Mouse (Mus musculus) hindbrain, embryonic 12.5 days (tissue): ENCODE data around the gene Fzd2. TPM values are rescaled to one million over a fixed set of nuclear protein-coding genes. Genes with fewer than 3 reads are reported as not detected.

ENCODE experiments used
- ATAC-seq: fragments of 200-750 bp; cut with Nextera tagmentation; 2 replicates; pipeline ENCODE4 v1.8.0; 2017; ENCODE audit warnings: moderate TSS enrichment; ENCODE audit not compliant: low FRiP score
- H3K27ac ChIP-seq: fragments of 300-500 bp; sonication (generic); 2 replicates; pipeline ENCODE4 v1.5.1; 2016; ENCODE audit warnings: mild to moderate bottlenecking
- H3K27me3 ChIP-seq: fragments of 300-500 bp; sonication (generic); 2 replicates; pipeline ENCODE4 v1.6.1; 2016; ENCODE audit warnings: mild to moderate bottlenecking
- H3K36me3 ChIP-seq: fragments of 300-500 bp; sonication (generic); 2 replicates; pipeline ENCODE4 v1.6.1; 2016; ENCODE audit warnings: mild to moderate bottlenecking
- H3K4me1 ChIP-seq: fragments of 300-500 bp; sonication (generic); 2 replicates; pipeline ENCODE4 v1.6.1; 2016
- H3K4me2 ChIP-seq: fragments of 300-500 bp; sonication (generic); replicated peaks from 2 replicates; pipeline ENCODE4 v1.6.1; 2016; ENCODE audit warnings: mild to moderate bottlenecking
- H3K4me3 ChIP-seq: fragments of 300-500 bp; sonication (generic); 2 replicates; pipeline ENCODE4 v1.5.1; 2016; ENCODE audit warnings: mild to moderate bottlenecking
- H3K9ac ChIP-seq: fragments of 300-500 bp; sonication (generic); 2 replicates; pipeline ENCODE4 v1.6.1; 2016; ENCODE audit warnings: mild to moderate bottlenecking, moderate library complexity
- H3K9me3 ChIP-seq: fragments of 300-500 bp; sonication (generic); replicated peaks from 2 replicates; pipeline ENCODE4 v1.6.1; 2016; ENCODE audit warnings: mild to moderate bottlenecking
- WGBS: fragments of 180-500 bp; shearing (Covaris S2); methylation state at CpG from one replicate; pipeline ENCODE4 v1.1.7; 2016; 5-methylcytosine and 5-hydroxymethylcytosine counted together
- polyA plus RNA-seq: library from polyadenylated mRNA; unstranded; fragments of >200 nt; fragmentation: Nextera tagmentation; extraction: Ambion mirVana; gene quantifications from 2 replicates; pipeline ENCODE4 v1.2.1, GENCODE M21; 2016

Fzd2 gene
- polyA plus RNA-seq, 1 experiment from 2014 or later: 39.9 TPM

DNA sequence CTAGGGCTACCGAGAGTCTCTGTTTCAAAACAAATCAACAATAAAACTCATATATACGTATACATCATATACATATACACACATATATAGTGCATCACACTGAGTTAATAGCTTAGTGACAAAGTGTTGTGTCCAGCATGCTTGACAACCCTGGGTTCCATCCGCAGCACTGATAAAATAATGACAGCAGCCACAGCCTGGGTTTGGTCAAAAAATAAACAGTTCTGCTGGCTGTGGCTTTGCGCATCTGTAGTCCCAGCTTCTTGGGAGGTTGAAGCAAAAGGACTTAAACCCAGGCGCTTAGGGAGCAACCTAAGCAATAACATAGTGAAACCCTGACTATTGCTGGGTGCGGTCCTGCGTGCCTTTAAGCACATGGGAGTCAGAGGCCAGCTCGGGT lies 25.2 kb downstream of the Fzd2 start:
- Histone ChIP-seq H3K27me3 (peaks cover 6% of the 10 kb centered on the region; the same call in 1 of the 2 replicates), H3K4me1 (peaks cover 40% of the 10 kb centered on the region), H3K36me3 (no peaks in the 10 kb centered on the region), H3K9ac (no peak overlapping the region), H3K4me2 (no peak overlapping the region), H3K27ac (no peak overlapping the region), H3K9me3 (no peaks in the 10 kb centered on the region), H3K4me3 (no peak overlapping the region)
- 73% methylated on average over 8 of the region's 8 CpGs for WGBS
- no peak for ATAC-seq

- H3K9ac ChIP-seq: no peak overlapping the region
- no peaks in the 10 kb centered on the region for H3K36me3 ChIP-seq
- H3K27me3 ChIP-seq: peaks cover 4% of the 10 kb centered on the region; the same call in 1 of the 2 replicates
- H3K9me3 ChIP-seq: no peaks in the 10 kb centered on the region
- H3K4me1 ChIP-seq: peaks cover 28% of the 10 kb centered on the region
- peak overlapping the region; percentile 48 for H3K27ac ChIP-seq
- no peak for ATAC-seq
- H3K4me3 ChIP-seq: no peak overlapping the region
- WGBS: 4% methylated on average over 7 of the region's 7 CpGs
- H3K4me2 ChIP-seq: no peak overlapping the region
Observed at GRCm38 (mm10) chr11:102630731-102631130, 26.5 kb downstream of the Fzd2 start.

- WGBS: 23% methylated on average over 5 of the region's 5 CpGs
- peaks cover 28% of the 10 kb centered on the region for H3K4me1 ChIP-seq
- peaks cover 4% of the 10 kb centered on the region; the same call in 1 of the 2 replicates for H3K27me3 ChIP-seq
- no peaks in the 10 kb centered on the region for H3K9me3 ChIP-seq
- H3K36me3 ChIP-seq: no peaks in the 10 kb centered on the region
- H3K27ac ChIP-seq: peak overlapping the region; percentile 48
- H3K4me3 ChIP-seq: no peak overlapping the region
- ATAC-seq: no peak
- H3K9ac ChIP-seq: no peak overlapping the region
- 0 out of 2 replicates have a peak overlapping the region, but pooled peaks have one; percentile 0 for H3K4me2 ChIP-seq
Observed at GRCm38 (mm10) chr11:102631203-102631602, 27.0 kb downstream of the Fzd2 start.

DNA sequence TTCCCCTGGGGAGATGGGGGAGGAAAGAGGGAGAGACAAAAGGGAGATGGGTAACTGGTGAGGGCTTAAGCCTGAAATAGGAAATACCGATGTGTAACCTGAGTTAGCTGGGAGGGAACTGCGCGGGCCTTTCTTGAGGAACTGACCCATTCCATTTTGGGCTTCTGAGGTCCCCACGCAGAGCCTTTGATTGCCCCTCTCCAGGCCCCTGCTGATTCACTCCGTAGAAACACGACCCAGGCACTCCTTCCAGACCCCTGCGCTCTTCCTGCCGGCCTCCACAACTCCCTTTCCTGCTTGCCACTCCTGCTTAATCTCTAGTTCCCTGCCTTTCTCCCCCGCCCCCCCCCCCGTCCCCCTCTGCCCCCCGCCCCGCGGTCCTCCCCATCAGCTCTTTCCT lies 28.5 kb downstream of the Fzd2 start:
- Histone ChIP-seq H3K4me3 (no peak overlapping the region), H3K9me3 (no peaks in the 10 kb centered on the region), H3K4me1 (peaks cover 31% of the 10 kb centered on the region), H3K27me3 (peaks cover 4% of the 10 kb centered on the region; the same call in 1 of the 2 replicates), H3K4me2 (peak overlapping the region; percentile 38), H3K36me3 (no peaks in the 10 kb centered on the region), H3K9ac (no peak overlapping the region), H3K27ac (peak overlapping the region; percentile 40)
- WGBS: 8% methylated on average over 8 of the region's 13 CpGs
- no peak for ATAC-seq

DNA sequence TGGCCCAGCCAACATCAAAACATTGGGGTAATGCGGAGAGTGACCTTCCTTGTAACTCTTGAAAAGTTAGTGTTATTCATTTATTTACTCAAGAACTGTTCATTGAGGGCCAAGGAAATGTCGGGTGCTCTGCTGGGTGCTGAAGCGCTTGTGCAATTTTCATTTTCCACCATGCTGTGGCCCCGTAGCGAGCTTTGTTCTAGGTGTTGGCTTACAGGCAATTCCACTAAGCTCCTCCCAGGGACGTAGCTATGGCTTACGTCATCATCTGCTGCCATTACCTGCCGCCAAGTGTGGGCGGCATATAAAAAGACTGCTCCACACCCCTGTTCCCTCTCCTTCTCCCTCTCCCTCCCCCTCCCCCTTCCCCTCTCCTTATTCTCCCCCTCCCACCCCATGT lies 29.2 kb downstream of the Fzd2 start:
- Histone ChIP-seq H3K4me3 (peak overlapping the region; percentile 13; the same call in 1 of the 2 replicates), H3K9ac (no peak overlapping the region), H3K4me2 (peak overlapping the region; percentile 38), H3K36me3 (no peaks in the 10 kb centered on the region), H3K9me3 (no peaks in the 10 kb centered on the region), H3K27me3 (peaks cover 4% of the 10 kb centered on the region; the same call in 1 of the 2 replicates), H3K27ac (peak overlapping the region; percentile 40; the same call in 1 of the 2 replicates), H3K4me1 (peaks cover 34% of the 10 kb centered on the region)
- ATAC-seq: no peak
- WGBS: 36% methylated on average over 9 of the region's 9 CpGs

DNA sequence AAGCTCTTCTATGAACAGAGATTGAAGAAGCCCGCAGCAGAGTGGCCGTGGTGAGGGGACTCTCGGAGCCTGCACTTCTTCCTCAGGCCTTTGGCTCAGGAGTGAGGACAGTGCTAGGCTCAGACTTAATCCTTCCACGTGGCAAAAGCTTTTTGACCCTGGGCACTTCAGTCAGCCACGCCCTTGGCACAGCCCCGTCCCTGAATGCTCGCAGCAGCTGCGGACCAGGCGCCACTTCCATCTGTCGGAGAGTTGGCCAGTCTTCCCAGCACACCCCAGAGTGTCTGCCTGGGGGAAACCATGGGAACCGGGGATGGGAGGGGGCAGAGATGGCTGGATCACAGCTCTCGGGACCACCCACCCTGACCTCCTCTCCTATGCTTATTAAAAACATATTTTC lies 32.7 kb downstream of the Fzd2 start:
- Histone ChIP-seq H3K27me3 (peaks cover 4% of the 10 kb centered on the region; the same call in 1 of the 2 replicates), H3K4me2 (no peak overlapping the region)
- 45% methylated on average over 12 of the region's 12 CpGs for WGBS

GRCm38 (mm10) chr11:102643891-102644382 lies 39.7 kb downstream of the Fzd2 start:
- WGBS: 40% methylated on average over 10 of the region's 10 CpGs
- H3K4me3 ChIP-seq: no peak overlapping the region

More for the DNA sequence above, 32.7 kb downstream of the Fzd2 start:
- Histone ChIP-seq H3K9ac (no peak overlapping the region), H3K4me1 (peaks cover 28% of the 10 kb centered on the region), H3K9me3 (no peaks in the 10 kb centered on the region), H3K4me3 (no peak overlapping the region), H3K36me3 (no peaks in the 10 kb centered on the region), H3K27ac (no peak overlapping the region)
- peak; percentile 50; the same call in 1 of the 2 replicates for ATAC-seq

GRCm38 (mm10) chr11:102646226-102646625 lies 42.0 kb downstream of the Fzd2 start:
- no peaks in the 10 kb centered on the region for H3K27me3 ChIP-seq
- H3K36me3 ChIP-seq: no peaks in the 10 kb centered on the region
- H3K4me1 ChIP-seq: no peaks in the 10 kb centered on the region
- 90% methylated on average over 13 of the region's 13 CpGs for WGBS
- H3K4me2 ChIP-seq: no peak overlapping the region
- no peak overlapping the region for H3K27ac ChIP-seq
- ATAC-seq: no peak
- H3K9me3 ChIP-seq: no peaks in the 10 kb centered on the region
- no peak overlapping the region for H3K9ac ChIP-seq
- no peak overlapping the region for H3K4me3 ChIP-seq

More at GRCm38 (mm10) chr11:102643891-102644382, 39.7 kb downstream of the Fzd2 start:
- Histone ChIP-seq H3K4me2 (no peak overlapping the region), H3K4me1 (peaks cover 4% of the 10 kb centered on the region), H3K9me3 (no peaks in the 10 kb centered on the region), H3K27me3 (no peaks in the 10 kb centered on the region), H3K27ac (no peak overlapping the region), H3K36me3 (no peaks in the 10 kb centered on the region), H3K9ac (no peak overlapping the region)
- no peak for ATAC-seq

GRCm38 (mm10) chr11:102647885-102648284 lies 43.7 kb downstream of the Fzd2 start:
- H3K4me1 ChIP-seq: 0 out of 2 replicates have a peak, but pooled peaks cover 2% of the 10 kb centered on the region
- WGBS: 77% methylated on average over 12 of the region's 12 CpGs
- H3K4me2 ChIP-seq: no peak overlapping the region
- H3K36me3 ChIP-seq: no peaks in the 10 kb centered on the region
- no peak for ATAC-seq
- H3K9ac ChIP-seq: no peak overlapping the region
- no peak overlapping the region for H3K27ac ChIP-seq
- H3K27me3 ChIP-seq: no peaks in the 10 kb centered on the region
- no peaks in the 10 kb centered on the region for H3K9me3 ChIP-seq
- H3K4me3 ChIP-seq: no peak overlapping the region

- Histone ChIP-seq H3K9ac (no peak overlapping the region), H3K4me1 (0 out of 2 replicates have a peak, but pooled peaks cover 2% of the 10 kb centered on the region), H3K4me3 (no peak overlapping the region), H3K27ac (no peak overlapping the region), H3K36me3 (no peaks in the 10 kb centered on the region), H3K27me3 (no peaks in the 10 kb centered on the region), H3K9me3 (no peaks in the 10 kb centered on the region), H3K4me2 (no peak overlapping the region)
- WGBS: 5% methylated on average over 9 of the region's 9 CpGs
- ATAC-seq: no peak
Observed at GRCm38 (mm10) chr11:102651381-102651780, 47.2 kb downstream of the Fzd2 start.

- no peak overlapping the region for H3K4me3 ChIP-seq
- H3K27me3 ChIP-seq: no peaks in the 10 kb centered on the region
- no peak overlapping the region for H3K27ac ChIP-seq
- no peak overlapping the region for H3K4me2 ChIP-seq
- ATAC-seq: no peak
- 70% methylated on average over 3 of the region's 3 CpGs for WGBS
- no peaks in the 10 kb centered on the region for H3K9me3 ChIP-seq
- H3K9ac ChIP-seq: no peak overlapping the region
- H3K36me3 ChIP-seq: no peaks in the 10 kb centered on the region
- H3K4me1 ChIP-seq: 0 out of 2 replicates have a peak, but pooled peaks cover 2% of the 10 kb centered on the region
Observed at GRCm38 (mm10) chr11:102652844-102653243, 48.6 kb downstream of the Fzd2 start.

GRCm38 (mm10) chr11:102655888-102656287 lies 51.7 kb downstream of the Fzd2 start:
- H3K36me3 ChIP-seq: no peaks in the 10 kb centered on the region
- no peaks in the 10 kb centered on the region for H3K27me3 ChIP-seq
- H3K4me3 ChIP-seq: no peak overlapping the region
- no peaks in the 10 kb centered on the region for H3K9me3 ChIP-seq
- no peak overlapping the region for H3K4me2 ChIP-seq
- no peak overlapping the region for H3K9ac ChIP-seq
- no peak for ATAC-seq
- no peak overlapping the region for H3K27ac ChIP-seq
- 84% methylated on average over 8 of the region's 8 CpGs for WGBS
- 0 out of 2 replicates have a peak, but pooled peaks cover 2% of the 10 kb centered on the region for H3K4me1 ChIP-seq

DNA sequence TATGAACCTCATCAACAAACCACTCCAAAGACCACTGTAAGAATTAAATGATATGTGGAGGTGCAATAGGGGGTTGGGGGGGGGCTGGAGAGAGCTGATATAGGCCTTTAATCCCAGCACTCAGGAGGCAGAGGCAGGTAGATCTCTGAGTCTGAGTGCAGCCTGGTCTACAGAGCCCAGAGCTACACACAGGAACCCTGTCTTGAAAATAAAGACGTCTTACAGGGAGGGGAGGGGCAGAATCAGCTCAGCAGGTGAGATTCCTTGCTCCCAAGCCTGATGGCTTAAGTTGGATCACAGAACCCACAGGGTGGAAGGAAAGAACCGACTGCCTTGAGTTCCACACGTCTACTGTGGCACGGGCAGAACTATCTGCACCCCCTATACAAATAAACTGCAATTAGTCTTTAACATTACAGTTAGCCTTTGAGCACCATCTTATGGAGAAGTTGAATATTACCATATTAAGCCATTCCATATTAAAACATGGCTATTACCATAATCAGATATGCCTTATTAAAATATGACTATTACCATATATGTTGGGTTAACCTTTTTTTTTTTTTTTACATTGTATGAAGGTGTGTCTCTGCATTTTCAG lies 52.2 kb downstream of the Fzd2 start:
- WGBS: 28% methylated on average over 4 of the region's 4 CpGs
- no peaks in the 10 kb centered on the region for H3K9me3 ChIP-seq
- H3K4me3 ChIP-seq: no peak overlapping the region
- H3K27me3 ChIP-seq: no peaks in the 10 kb centered on the region
- H3K4me2 ChIP-seq: no peak overlapping the region
- H3K27ac ChIP-seq: no peak overlapping the region
- no peaks in the 10 kb centered on the region for H3K36me3 ChIP-seq
- H3K9ac ChIP-seq: no peak overlapping the region
- ATAC-seq: no peak
- 0 out of 2 replicates have a peak, but pooled peaks cover 1% of the 10 kb centered on the region for H3K4me1 ChIP-seq
